Mouse (Mus musculus): ENCODE data around the gene Prkar1a.
"Not testable (repeated sequence)": the region's sequence is repeated elsewhere in the genome, so short reads cannot be mapped to it uniquely, and the experiment has no call there.

Gene Prkar1a

GRCm38 (mm10) chr11:109648510-109648909, 695 bp upstream of the Prkar1a start:
- DNase-seq (ENCODE audit: low read depth), result no peak

- DNase-seq (ENCODE audit: low read depth), result peak; percentile 76
Measured at GRCm38 (mm10) chr11:109649975-109650701, 933 bp downstream of the Prkar1a start.

GRCm38 (mm10) chr11:109650788-109651565, 1.8 kb downstream of the Prkar1a start:
- DNase-seq (ENCODE audit: low read depth), result peak; percentile 93

- no peak for DNase-seq (ENCODE audit: low read depth)
Measured at GRCm38 (mm10) chr11:109651566-109652024, 2.4 kb downstream of the Prkar1a start.

- no peak for DNase-seq (ENCODE audit: low read depth)
Measured at GRCm38 (mm10) chr11:109652505-109652904, 3.3 kb downstream of the Prkar1a start.

GRCm38 (mm10) chr11:109653201-109653600, 4.0 kb downstream of the Prkar1a start:
- no peak for DNase-seq (ENCODE audit: low read depth)

GRCm38 (mm10) chr11:109654581-109654980, 5.4 kb downstream of the Prkar1a start:
- DNase-seq (ENCODE audit: low read depth), result no peak

- no peak for DNase-seq (ENCODE audit: low read depth)
Measured at GRCm38 (mm10) chr11:109656232-109656631, 7.0 kb downstream of the Prkar1a start.

- DNase-seq (ENCODE audit: low read depth), result not testable (repeated sequence)
Measured at GRCm38 (mm10) chr11:109660526-109660925, 11.3 kb downstream of the Prkar1a start.

- DNase-seq (ENCODE audit: low read depth), result no peak
Measured at GRCm38 (mm10) chr11:109664293-109664692, 15.1 kb downstream of the Prkar1a start.

- DNase-seq (ENCODE audit: low read depth), result no peak
Measured at GRCm38 (mm10) chr11:109665424-109665823, 16.2 kb downstream of the Prkar1a start.

- no peak for DNase-seq (ENCODE audit: low read depth)
Measured at GRCm38 (mm10) chr11:109666411-109666810, 17.2 kb downstream of the Prkar1a start.

- DNase-seq (ENCODE audit: low read depth), result no peak
Measured at GRCm38 (mm10) chr11:109667371-109667770, 18.2 kb downstream of the Prkar1a start.

GRCm38 (mm10) chr11:109668115-109668725, 19.0 kb downstream of the Prkar1a start:
- no peak for DNase-seq (ENCODE audit: low read depth)

- no peak for DNase-seq (ENCODE audit: low read depth)
Measured at GRCm38 (mm10) chr11:109669149-109669708, 20.0 kb downstream of the Prkar1a start.

GRCm38 (mm10) chr11:109670026-109670916, 21.1 kb downstream of the Prkar1a start:
- peak; percentile 79 for DNase-seq (ENCODE audit: low read depth)

- DNase-seq (ENCODE audit: low read depth), result peak; percentile 69
Measured at GRCm38 (mm10) chr11:109671136-109672020, 22.2 kb downstream of the Prkar1a start.

- no peak for DNase-seq (ENCODE audit: low read depth)
Measured at GRCm38 (mm10) chr11:109672021-109672324, 22.8 kb downstream of the Prkar1a start.

GRCm38 (mm10) chr11:109672396-109672795, 23.2 kb downstream of the Prkar1a start:
- no peak for DNase-seq (ENCODE audit: low read depth)

All from naive thymus-derived CD4-positive, alpha-beta T cell, adult 2 months (primary cell).